Mouse (Mus musculus) cerebral cortex, adult 2 months (tissue): ENCODE data around the gene Pdlim5.

Experiments used
- WGBS: fragments of 180-500 bp; shearing (Covaris S2); methylation state at CpG from one replicate; pipeline ENCODE4 v1.1.7; 2018; 5-methylcytosine and 5-hydroxymethylcytosine counted together

Gene Pdlim5

DNA sequence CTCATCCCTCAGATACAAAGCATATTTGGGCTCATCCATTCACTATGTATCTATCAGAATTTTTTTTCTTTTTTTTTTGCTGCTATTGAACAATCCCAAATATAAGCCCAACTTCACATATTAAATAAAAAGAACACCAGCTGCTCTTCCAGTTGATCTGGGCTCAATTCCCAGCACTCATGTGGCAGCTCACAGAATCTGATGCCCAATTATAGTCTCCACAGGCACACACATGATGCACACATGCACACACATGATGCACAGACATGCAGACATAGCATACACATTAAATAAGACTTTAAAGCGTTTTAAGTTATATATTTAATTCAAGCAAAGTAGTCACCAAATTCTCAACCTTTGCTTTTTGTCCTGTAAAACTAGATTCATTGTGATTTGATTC is 62.0 kb downstream of the Pdlim5 start:
- WGBS, result 91% methylated on average over 1 of the region's 1 CpGs

DNA sequence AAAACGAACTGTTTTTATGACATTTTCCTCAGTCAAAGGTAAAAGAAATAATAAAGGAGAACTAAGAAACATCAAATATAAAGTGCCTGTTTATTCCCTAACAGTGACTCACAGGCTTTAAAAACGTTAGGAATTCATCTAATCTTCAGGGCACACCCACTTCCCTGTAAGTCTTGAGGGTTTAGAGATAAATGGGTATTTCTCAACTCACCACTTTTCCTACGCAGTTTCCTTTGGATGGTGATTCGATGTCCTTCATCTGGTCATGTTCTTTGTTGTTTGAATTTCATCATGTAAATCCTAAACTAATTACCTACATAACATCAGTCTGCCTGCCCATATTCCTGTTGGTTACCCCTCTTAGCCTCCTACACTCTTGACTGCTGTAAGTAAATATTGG is 62.8 kb downstream of the Pdlim5 start:
- 73% methylated on average over 4 of the region's 4 CpGs for WGBS

DNA sequence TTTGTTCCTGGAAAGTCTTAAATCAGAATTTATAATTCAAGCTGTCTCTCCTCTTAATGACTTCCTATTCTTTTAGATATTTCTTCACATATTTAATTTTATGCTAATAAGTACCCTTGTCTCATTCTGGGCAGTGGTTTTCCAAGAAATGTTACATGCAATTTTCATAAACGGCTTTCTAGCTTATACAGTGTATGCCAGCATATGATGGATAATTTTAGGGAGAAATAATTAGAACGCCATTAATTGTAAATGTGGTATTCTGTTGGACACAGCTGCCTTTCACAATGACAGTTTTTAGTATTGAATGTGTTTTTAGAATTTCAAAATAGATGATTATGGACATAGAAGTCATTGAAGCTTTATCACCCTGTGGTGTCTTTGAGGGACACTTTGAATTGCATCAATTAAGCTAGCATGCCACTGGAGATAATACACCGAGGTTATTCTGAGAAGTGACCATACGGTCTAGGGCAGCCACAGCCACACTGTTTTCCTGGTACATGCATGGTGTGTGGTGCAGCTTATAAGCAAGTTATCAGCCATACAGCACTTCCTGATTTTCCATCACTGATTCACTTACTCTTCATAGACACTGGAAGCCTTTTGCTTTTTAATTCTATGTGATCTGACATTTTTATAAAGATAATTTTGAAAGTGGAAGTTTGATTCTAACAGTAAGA is 63.5 kb downstream of the Pdlim5 start:
- 78% methylated on average over 4 of the region's 4 CpGs for WGBS

DNA sequence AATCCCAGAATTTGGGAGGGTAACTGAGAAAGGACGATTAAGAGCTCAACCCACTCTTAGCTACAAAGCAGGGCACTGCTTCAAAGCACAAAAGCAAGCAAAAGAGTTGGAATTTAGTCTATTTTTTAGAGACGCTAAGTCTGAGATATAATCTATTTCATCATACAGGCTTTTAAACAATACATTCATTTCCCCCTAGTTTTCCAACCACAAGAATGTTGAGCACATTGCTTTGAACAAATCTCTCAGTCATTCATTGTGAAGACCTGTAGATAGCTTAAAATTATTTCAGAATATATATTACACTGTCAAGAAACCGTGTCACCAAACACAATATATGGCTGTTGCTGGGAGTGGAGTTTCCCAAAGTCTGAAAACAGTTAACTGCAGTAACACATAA is 65.1 kb downstream of the Pdlim5 start:
- WGBS, result 79% methylated on average over 3 of the region's 3 CpGs

DNA sequence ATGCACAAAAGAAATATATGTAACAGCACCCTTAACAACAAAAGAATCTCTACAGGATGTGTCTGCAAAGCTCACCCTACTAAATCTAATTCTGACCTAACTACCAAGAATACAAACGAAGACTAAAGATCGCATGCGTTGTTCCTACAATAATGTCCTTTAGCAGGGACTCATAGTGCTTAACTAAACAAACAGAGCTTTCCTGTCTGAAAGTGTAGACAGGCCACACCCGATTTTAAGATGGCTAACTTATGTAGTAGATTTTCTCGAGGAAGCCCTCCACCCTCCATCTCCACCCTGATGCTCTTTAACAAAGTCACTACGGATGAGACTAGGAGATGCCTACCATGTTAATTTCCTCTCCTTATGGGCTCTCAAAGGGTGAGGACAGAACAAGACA is 71.9 kb downstream of the Pdlim5 start:
- WGBS, result 78% methylated on average over 6 of the region's 6 CpGs

DNA sequence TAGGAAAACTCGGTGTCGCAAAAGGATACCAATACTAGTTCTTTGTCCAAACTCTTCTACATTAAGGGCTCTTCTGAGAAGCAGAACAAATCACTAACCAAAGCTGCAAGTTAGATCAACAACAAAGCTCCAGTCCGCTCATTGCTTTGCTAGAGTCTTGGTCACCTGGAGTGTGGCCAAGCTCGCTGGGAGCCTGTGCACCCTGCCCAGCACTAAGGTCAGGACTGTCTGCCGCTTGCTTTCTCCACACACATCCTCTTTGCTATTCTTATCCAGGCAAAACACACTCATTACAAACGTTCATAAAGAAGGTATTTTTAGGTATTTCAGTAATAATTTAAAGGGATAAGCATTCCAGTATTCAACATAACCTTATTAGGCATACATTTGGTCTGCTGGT is 73.6 kb downstream of the Pdlim5 start:
- 49% methylated on average over 6 of the region's 6 CpGs for WGBS

DNA sequence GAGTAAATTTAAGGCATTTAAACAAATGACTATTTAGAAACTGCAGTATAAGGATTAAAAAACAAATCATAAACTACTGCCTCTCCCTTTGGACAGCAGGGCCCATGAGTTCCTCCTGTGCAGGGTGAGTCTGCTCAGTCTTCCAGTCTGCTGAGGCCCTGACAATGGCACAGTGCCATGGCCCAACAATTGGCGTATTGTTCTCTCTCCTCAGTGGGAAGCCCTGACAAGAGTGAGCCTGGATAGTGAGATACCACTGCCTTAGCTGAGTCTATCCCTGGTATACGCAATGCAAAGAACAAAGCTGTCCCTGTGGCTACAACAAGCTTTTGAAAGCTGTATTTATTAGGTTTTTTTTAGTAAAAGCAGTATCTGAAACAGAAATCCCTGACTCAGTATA is 77.3 kb downstream of the Pdlim5 start:
- WGBS, result 54% methylated on average over 2 of the region's 2 CpGs

DNA sequence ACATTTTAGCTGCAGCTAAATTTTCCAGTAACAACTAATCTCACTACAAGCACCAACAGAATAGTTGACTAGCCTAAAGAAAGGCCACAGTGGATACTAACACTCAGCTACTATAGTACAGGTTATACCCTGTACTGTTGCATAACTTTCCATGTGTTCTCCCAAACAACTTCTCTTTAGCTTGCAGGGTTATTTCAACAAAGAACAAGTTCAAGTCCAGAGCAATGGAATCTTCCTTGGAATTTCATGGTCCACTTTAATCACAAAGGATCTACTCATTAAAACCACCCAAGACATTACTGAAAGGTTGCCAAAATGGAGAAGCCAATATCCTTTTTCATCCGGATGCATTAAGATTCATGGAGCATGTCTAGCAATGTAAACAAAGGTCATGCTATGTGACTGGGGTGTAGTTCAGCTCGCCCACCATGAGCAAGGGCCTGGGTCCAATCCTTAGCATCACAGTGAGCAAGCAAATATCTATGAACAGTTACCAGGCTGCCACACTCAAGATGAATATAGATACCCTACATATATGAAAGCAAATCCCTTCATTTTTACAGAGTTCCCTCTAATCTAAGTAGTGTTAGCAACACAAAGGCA is 79.3 kb downstream of the Pdlim5 start:
- 63% methylated on average over 2 of the region's 2 CpGs for WGBS

DNA sequence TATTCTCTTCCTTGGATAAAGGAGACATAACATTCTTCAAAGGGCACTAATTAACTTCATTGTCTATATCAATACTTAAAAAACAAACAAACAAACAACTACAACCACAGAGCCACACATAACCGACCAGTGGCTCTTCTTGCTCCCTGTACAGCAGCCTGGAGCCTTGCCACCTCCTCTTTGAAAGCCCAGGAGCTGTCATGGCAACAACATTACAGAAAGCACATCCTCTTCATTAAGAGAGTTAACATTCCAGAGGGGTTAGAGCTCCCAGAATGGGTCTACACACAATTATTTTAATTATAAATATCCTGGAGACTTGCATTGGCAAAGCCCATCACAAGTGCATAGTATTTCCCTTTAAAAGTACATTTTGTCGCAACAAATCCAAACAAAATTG is 84.4 kb downstream of the Pdlim5 start:
- 63% methylated on average over 2 of the region's 2 CpGs for WGBS

DNA sequence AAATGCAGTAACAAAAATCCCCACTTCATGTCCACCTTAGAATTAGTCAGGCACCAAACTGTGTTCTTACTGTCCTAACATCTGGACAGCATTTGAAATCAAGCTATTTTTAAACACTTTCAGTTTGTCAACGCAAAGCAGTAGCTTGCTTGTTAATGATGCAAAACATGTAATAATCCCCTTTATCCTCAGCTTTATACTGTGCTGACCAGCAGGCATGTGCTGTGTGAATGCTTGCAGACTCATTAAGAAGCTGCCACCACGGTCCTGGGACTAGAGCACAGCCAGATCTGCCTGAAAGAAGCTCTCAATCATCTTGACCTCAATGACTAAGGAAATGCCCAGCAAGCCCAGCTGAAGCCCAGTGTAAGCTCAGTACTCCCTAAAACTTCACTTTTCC is 85.0 kb downstream of the Pdlim5 start:
- WGBS, result 33% methylated on average over 2 of the region's 2 CpGs

DNA sequence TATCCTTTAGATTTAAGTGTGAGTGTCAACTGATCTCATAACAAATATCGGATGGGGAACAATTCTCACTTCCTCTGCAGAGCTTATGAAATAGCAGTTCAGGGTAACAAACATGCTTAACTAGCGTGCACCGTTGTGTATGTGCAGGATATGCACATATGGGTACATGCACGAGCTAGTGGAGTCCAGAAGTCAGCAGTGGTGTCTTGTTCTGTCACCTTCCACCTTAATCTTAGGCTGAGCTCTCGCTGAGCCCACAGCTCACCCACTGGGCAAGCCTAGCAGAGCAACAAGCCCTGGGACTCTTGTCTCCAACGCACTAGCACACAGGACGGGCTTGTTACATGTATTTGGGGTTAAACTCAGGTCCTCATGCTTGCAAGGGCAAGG is 100.2 kb downstream of the Pdlim5 start:
- WGBS, result 83% methylated on average over 7 of the region's 7 CpGs

DNA sequence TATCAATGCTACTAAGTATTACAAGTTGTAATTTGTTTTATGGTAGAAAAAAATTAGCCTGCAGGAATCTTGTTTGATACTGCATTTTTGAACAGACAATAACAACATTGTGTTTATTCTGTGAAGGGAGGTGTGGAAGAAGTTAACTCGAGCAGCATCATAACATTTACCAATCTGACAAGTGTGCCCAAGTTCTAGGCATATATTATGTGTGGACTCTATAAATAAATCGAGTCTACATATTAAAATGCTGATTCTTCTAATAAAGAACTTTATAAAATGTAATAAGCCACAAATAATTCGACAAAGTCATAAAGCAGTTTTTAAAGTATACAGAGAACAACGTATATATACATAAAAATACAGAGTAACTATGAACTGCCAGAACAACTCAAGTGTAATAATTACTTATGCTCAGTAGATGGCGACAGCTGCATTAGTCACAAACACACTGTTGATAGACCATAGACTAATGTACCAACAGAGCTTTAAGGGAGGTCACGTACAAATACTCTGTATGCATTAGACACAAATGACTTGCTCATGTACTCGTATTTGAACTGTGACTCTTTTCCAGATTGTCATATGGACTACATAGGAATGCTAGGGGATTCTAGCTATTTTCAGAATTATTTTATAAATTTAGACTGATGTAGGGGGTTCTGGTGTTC is 100.7 kb downstream of the Pdlim5 start:
- 18% methylated on average over 7 of the region's 7 CpGs for WGBS

DNA sequence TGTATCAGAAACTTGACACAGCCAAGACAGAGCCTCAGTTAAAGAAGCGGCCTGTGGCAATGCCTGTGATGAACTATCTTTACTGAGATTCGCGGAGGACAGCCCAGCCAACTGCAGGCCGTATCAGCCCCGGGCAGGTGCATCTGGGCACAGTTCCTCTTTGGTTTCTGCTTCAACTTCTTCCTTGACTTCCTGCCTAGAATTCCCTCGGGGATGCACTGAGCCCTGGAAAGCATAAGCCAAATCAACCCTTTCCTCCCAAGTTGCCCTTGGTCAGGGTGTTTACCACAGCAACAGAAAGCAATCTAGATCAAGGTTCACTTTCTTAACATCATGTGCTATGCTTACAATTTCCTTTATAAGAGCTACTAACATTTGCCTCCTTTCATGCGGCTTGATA is 101.9 kb downstream of the Pdlim5 start:
- 74% methylated on average over 7 of the region's 7 CpGs for WGBS

DNA sequence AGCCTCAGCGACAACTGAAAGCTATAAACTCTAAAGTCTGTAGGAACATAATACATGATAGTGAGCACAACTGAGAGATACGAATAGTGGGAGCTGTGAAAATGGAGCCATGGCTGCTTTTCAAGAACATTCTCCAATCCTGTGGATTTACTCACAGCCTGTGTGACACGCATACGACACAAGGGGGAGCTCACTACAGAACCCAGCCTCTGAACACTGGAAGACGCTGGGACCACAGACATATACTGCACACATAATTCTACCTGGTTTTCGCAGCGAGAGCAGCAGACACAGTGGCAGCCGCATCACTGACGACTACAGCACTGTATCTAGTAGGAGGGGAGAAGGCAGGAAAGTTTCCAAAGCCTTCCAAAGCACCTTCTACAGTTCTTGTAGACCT is 112.8 kb downstream of the Pdlim5 start:
- WGBS, result 19% methylated on average over 9 of the region's 9 CpGs

DNA sequence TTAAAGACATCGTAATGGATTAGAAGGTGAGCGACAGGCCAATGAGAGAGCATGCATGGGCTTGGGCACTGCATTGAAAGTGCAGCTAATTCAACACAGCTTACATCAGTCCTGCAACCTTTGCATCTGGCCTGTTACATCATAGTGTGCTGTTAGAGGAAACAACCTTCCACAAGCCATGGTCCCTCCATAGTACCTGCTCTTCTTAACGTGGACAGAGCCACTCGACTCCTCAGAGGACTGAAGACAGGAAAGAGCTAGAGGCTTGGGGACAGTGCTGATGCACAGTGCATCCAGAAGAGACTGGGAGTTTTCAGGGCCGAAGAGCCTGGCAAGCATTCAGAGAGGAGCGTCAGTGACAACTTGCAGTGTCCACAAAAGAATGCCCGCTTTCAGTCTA is 113.8 kb downstream of the Pdlim5 start:
- WGBS, result 81% methylated on average over 7 of the region's 7 CpGs

DNA sequence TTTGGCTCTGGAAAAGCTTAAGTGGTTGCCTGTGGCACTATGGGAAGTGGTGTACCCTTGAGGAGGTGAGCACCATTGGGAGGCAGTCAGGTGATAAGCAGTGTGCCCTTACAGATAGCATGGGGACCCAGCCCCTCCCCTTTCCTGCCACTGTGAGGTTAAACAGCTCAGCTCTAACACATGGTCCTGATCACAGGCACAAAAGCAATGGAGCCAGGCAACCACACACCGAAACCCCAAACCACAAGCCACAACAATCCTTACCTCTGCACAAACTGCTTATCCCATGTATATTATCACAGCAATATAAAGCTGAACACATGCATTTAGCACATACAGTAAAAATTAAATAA is 114.4 kb downstream of the Pdlim5 start:
- 72% methylated on average over 1 of the region's 1 CpGs for WGBS

DNA sequence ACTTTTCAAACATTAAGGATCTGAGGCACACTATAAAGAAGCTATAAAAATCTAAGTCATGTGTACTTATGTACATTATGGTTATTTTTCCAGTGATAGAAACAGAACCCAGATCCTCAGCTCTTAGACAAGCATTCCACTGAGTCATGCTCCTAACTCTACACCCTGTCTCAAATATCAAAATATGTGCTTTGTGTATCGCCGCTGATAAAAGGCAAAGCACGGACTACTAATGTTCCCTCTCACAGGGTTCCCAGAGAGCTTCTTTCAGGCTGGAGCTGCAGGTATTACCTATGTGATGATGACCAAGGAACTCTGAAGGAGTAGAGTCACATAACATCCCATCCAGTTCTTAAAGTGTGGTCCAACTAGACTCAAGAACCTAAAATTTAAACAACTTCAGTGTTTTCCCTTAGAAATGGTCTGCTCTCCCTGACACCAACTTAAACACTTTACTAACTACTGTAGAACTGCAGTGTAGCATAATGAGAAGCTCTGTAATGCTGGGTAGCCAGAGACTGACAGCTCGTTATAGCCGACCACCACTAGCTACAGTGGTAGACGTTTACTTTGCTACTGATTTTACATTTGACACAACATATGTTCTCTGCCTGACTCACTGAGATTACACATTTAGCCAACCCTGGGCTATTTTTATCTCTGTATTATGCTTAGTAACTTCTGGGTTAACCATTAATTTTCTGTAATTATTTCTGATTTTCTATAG is 115.0 kb downstream of the Pdlim5 start:
- 72% methylated on average over 6 of the region's 6 CpGs for WGBS

DNA sequence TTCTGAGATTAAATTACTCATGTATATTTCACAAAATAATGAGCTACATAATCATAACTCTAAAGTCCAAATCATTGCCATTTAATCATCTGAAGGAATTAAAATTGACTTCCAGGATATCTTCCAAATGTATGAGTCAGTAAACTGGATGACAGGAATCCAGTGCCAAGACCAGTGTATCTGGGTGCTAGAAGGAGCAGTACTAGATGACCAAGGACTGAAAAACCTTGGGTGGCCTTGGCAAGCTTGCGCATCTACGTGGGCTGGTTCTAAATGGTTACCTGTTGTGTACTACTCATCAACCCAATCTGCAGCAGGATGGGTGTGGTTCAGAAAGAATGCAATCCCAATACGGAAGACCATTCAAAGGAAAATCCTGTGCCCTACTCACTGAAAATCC is 116.5 kb downstream of the Pdlim5 start:
- 93% methylated on average over 3 of the region's 3 CpGs for whole genome bisulfite sequencing

DNA sequence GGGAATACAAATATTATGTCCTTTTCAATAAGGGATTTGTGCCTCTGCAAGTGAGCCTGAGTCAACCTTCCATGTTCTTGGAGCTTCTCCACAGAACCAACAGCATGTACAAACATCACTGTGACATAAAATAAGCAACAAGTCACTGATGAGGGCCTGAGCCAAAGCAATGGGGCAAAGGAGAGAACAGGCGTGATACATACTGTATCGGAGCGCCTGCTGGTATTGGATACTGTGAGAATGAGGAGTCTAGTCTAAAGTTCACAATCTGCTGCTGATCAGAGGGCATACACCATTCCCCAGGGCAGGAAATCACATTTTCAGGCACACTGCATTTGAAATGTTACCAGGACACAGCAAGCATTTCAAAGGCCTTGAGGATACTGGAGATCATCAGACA is 119.0 kb downstream of the Pdlim5 start:
- WGBS, result 90% methylated on average over 3 of the region's 3 CpGs

DNA sequence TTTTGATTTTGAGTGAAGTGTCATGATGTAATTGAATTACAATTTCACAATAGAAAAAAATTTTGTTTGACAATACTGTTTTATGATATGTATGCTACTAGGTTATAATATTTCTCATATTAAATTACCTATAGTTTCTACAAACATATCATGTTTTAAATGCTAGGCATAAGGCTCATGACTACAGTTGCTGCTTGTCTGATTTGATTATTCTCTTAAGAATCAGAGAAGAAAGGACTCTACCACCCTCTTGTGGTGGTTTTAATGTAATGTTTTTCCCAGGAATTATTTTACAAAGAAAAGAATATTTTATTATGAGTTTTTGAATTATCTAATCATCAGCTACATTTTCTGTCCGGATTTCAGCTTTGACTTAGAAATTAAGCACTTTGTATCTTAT is 120.5 kb downstream of the Pdlim5 start:
- WGBS, result 5% methylated on average over 1 of the region's 1 CpGs

DNA sequence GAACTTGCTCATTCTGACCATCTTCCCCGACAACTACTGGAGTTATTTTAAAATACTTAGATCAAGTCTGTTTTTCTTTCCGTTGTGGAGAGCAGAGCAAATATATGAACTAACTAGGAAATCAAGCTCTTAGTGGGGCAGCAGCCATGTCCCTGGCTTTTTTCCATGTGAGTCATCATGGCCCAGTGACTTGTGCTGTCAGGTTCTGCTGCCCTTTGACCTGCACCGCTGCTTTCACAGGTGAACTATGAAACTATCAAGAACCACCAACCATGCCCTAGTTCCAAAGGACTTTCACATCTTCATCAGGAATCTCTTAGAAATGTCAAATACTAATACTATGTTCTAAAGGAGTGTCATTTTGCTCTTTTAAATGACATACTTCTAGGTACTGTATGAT is 121.0 kb downstream of the Pdlim5 start:
- WGBS, result 85% methylated on average over 3 of the region's 3 CpGs

DNA sequence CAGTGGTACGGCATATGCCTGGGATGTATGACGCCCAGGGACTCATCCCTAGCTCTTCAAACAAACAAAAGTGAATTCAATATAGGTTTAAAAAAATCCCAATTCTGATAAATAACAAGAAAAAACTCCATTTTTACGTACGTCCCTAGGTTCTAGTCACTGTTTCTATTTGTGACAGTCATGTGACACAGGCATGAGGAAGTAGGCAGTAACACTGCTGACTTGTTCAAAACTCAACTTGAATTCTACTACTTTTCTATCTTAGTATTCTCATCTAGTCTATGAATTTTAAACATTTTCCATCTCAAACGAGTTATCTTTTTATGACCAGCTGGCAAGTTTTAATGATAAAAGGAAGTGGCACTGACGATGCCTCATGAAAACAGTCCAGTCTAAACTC is 122.2 kb downstream of the Pdlim5 start:
- WGBS, result 71% methylated on average over 6 of the region's 6 CpGs

DNA sequence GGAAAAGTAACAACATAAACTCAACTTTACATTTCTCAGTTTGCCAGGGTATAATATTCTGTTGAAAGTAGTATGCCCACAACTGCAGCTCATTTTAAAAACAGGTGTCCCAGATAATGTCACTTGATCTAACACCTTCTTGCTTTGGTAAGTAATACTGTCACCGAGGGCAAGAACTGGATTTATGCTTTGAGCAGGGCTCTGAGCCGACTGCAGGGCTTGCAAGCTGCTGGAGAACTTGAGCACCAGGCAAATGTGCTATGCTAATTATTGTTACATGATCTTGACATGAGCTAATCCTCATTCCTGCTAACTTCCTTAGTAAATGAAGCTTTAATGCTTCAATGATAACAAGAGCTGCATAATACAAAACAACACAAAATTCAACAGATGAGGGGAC is 139.1 kb downstream of the Pdlim5 start:
- WGBS, result 59% methylated on average over 2 of the region's 2 CpGs
